Mouse (Mus musculus) adrenal gland, postnatal 4 days (tissue): Measurements from ENCODE around the gene Lzic. TPM values are rescaled to one million over a fixed set of nuclear protein-coding genes. Genes with fewer than 3 reads are reported as not detected.
A peak's percentile ranks its signal among the peaks of the same experiment; 100 is the strongest.

Experiments used
- DNase-seq, 2 experiments: peaks; one replicate each; pipeline ENCODE4 v3.0.0; 2021 to 2022; ENCODE audit warnings: low spot score in 2 of 2, mixed read lengths in 2 of 2
- total RNA-seq, 2 experiments: library from RNA; stranded (reverse); gene quantifications; 2 replicates each; pipeline ENCODE4 v1.2.3; 2021

The Lzic gene
- total RNA-seq, 2 experiments from 2014 or later, result 35.3 to 37.4 TPM

DNA sequence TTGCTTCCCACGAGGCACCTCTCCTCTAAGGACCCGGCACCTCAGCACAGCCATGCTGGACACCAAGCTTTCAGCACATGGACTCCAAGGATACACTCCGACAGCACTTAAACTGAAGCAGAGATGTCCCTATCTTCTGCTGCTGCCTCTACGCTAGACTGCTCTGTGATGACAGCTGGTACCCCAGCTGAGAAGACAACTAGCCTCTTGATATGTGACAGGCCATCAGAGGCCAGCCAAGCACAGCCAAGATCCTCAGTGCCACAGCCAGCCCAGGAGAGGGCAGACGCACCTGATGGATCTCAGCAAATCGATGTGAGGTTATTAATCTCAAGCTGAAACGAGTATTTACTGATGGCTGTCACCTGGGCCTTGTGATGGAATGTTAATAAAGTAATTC lies 9.9 kb upstream of the Lzic start:
- no peak for DNase-seq

DNA sequence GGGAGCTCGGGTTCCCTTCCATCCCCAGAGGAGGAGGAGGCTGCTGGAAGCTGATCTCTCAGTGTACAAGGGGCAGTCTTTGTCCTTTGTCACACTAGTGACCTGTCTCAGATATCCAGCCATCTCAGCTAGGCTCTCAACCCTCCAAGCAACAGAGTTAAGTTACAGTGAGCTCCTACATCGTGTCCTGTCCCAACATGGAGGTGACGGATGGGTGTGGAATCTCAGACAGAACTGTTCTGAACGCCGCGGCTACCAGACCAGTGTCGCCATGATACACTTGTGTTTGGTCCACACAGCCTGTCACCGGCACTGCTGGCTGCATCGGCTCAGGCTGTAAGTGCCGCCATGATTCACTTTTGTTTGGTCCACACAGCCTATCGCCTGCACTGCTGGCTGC lies 8.0 kb upstream of the Lzic start, which contains the start of gene Tmem274:
Gene Tmem274, plus strand, starts transcription at position 301 of the 400 bp plus-strand sequence.
- DNase-seq, result no peak

DNA sequence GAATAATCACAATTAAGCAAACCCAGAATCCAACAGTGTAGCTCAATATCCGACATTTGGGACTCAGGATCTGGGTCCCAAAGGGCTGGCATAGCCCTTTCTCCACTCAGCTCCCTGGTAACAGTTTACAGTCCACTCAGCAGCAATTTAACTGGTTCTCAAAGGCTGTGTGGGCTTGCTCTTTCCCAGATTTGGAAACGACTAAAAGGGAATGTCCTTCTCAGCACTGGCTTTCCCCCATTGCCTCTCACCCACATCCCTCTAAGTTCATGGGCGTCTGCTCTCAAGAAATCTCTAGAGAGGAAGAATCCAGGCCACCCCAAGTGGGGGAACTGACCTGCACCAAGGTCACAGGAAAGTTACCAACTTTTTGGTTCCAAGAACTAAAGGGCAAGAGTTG lies 463 bp upstream of the Lzic start:
- peak in 1 of 2 experiments; percentile 11 for DNase-seq

DNA sequence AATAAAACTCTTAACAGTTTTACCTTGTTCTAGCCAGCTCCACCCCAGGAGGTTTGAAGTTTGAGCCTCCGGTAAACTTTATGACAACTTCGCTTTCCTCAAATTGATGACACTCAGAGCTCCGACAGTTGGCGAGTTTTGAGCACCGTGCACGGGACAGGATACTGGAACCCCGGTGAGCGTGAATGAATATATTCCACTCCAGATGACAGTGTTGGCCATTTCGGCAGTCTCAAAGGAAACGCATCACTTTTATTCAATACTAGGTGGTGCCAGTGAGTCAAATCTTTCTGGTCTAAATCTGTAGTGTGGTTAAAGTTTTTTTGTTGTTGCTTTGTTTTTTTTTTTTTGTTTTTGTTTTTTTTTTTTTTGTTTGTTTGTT lies 787 bp downstream of the Lzic start:
- no peak for DNase-seq

DNA sequence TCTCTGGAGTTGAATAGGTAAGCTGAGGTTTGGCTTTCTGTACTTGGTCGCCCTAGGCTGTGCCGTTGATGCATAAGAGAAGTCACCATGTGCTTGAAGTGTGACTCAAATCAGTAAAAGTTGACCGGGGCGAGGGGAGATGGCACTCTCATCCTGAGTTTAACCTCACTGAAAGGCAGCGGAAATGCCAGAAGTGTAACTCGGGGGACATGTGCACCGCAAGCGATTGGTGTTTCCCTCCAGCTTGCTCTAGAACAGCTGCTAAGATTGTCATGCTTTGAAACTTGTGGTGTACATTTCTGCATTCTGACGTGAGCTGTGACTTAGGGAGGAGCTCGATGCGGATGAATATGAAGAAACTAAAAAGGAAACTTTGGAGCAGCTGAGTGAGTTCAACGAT lies 2.7 kb downstream of the Lzic start:
- no peak for DNase-seq

DNA sequence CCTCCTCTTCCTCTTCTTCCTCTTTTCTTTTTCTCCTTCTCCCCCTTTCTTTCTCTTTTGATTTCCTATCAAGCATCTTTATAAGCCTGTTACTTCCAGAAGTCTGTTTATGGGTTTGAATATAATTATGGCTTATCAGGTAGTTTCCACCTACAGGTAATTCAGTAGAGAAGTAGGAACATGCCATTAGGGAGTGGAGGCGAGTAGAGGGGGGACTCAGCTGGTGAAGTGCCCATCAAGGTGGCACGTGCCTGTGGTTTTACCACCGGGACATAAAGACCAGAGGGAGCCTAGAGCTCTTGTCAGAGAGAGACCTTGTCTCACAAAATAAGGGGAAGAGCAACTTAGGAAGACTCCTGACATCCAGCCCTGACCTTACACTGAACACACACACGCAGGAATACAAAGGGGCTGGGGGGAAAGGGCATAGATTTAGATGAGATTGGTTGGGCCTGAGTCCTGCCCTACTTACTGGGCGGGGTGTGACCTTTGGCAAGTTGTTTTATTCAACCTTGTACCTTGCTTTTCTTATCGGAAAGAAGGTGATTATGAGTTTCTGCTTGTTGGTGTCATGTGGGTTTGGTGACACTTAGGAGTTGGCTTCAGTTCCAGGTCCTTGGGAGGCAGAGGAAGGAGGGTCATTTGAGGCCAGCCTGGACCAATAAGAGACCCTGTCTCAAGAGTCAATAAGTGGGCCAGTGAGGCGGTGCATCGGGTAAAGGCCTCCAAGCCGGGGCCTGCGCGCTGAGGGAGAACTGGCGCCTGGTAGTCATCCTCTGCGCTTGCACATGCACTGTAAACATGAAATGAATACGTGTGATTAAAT lies 4.6 kb downstream of the Lzic start:
- DNase-seq, result no peak

DNA sequence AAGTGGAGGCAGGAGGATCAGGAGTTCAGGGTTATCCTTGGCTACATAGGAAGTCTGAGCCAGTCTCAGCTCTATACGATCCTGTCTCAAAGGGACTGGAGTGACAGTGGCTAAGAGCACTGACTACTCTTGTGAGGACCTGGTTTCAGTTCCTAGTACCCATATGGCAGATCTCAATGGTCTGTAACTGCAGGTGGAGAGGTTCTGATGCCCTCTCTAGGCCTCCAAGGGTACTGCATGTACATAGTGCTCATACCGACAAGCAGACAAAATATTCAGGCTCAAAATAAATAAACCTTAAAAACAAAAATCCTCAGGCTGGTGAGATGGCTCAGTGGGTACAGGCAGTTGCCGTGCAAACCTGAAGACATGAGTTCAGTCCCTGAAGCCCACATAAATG lies 6.1 kb downstream of the Lzic start:
- DNase-seq, result no peak

DNA sequence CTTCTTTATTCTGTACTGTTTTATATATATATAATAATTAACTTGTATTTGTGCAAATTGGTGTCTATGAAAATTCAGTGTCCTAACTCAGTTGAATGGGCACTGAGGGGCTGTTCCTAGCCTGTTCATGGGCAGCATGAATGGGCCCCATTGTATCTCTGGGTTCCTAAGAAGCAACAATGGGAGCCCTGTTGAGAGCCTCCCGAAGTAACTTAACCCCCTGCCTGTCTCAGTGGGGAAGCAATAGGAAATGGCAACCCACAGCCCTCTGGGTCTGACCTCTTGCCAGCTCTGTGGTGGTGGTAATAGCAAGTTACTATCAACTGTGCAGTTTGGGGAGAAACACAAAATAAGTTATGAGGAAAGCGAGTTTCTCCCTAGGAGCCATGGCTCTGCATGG lies 11.6 kb downstream of the Lzic start:
- DNase-seq, result no peak

DNA sequence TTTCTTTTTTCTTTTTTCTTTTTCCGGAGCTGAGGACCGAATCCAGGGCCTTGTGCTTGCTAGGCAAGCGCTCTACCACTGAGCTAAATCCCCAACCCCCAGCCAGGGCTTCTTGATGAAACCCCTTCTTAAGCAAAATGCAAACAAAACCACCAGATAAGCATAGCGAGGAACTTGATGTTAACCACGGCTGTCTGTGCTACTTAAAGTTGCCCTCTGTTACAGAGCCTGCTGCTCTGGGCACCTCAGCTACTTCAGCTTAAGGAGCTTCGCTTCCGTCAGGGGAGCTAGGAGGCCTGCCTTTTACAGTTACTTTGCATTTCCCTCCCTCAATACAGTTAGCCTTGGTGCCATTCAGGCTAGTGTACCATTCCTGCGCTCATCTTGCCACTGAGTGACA lies 13.9 kb downstream of the Lzic start:
- DNase-seq, result no peak

DNA sequence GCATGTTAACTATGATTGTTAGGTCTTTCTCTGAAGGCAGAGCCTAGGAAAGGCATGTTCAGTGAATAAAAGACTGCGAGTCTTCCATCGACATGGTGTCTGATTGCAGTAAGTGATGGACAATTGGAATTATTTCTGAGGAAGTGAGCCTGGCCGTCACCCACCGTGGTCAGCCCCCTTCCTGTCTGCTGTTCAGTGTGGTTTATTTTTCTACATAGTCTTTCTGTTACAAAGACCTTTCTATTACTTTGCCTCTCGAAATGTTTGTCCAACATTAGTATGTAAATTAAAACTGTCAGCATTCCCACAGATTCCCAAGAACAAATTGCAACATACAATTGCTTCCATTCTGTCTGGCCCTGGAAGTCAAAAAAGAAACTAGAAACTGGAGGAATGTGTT lies 14.8 kb downstream of the Lzic start:
- no peak for DNase-seq

DNA sequence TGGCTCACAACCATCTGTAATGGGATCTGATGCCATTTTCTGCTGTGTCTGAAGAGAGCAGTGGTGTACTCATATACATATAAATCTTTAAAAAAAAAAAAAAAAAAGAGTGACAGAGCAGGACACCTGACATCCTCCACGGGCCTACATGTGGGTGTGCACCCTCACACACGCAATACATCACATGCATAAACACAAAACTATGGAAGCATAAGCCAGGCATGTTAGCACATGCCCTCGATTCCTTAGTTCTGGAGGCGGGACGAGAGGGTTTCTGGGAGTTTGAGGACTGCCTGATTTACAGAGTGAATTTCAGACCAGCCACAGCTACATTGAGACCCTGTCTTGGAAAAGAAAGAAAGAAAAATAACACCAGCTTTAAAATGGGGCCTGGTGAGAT lies 19.3 kb downstream of the Lzic start:
- DNase-seq, result no peak

DNA sequence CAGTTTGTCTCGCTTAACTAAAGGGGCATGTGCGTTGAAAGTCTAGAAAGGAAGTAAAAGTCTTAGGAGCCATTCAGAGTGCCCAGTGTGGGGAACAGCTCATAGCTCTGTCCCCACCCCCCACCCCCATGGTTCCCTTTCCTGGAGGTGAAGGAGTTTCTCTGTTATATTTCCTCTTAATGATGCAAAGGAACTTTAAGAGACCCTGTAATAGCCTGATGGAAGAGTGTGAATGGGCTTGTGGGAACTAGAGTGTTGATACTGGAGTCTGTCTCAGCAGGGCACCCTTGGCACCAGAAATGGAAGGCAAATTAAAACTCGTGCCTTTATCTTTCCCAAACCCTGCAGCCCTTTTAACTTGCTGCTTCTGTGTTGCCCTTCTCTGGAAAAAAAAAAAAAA lies 19.8 kb downstream of the Lzic start:
- no peak for DNase-seq

DNA sequence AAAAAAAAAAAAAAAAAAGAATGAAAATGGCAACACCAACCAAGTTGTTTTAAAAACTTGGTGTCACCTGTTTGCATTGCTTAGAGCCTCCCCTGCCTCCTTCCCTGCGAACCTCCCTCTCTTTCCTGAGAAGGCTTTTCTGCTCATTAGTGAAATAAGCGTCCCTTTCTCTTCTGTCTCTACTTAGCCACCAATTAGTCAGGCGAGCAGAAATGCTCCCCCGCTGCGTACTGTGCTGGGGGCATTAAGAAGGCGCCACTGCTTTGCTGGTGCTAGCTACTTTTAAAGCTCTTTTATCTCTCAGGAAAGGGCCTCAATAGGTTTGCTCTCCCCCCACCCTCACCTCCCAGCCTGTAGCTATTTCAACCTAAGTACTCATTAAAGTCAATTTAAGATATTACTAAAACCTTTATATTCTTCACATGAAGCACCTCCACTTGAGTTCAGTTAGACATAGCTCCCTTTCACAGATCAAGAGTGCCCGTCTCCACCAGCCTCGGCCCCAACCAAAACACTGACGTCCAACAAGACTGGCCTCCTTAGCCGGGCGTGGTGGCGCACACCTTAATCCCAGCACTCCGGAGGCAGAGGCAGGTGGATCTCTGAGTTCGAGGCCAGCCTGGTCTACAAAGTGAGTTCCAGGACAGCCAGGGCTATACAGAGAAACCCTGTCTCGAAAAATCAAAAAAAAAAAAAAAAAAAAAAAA lies 20.4 kb downstream of the Lzic start:
- no peak for DNase-seq

DNA sequence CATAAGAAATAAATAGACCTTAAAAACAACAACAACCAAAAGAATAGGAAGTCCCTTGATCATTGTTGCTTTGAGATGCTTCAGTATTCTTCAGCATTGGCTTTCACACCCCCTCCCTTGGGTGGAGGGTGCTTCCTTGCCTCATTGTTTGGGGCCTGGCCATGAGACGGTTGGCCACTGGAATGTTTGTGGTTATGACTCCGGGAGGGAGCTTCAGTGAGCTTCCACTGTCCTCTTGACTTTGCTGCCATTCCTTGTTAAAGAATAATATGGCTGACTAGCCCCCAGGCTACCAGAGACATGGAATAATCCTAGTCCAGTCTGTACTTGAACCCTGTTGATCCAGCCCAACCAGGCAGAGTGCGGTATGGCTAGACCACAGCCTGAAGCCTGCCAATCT lies 21.9 kb downstream of the Lzic start:
- DNase-seq, result no peak

DNA sequence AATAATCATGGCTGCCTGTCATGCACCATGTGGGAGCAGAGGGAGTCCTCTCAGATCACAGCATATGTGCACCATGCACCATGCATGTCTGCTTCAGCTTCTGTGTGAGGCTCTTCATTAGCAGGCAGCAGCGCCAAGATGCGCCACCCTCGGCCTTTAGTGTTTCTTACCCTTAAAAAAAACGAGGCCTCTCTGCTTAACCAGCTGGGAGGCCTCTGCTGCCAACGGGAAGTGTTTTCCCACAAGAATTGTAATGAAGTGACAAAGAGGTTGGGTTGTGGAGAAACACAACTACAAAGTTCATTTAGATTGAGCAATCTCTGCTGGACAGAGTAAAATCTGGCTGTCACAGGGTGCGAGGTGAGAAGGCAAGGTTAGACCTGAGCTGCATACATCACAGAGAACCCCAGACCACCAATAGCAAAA lies 26.2 kb downstream of the Lzic start:
- no peak for DNase-seq

DNA sequence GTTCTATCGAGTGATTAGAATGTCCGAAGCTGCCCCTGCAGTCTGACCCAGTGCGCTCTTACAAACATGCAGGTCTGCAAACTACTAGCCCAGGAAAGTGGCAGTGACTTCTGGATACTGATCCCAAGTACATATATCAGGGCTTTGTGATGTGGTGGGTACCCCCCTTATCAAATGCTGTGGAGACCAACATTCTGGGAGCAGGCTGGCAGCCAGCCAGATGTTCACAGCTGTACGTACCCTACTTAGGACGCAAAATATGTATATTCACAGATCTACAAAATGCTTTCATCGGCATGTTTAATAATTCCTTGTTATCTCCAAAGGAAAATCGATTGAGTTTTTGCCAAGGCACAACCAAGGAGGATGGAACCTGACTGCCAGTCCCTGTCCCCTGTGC lies 27.0 kb downstream of the Lzic start:
- DNase-seq, result no peak

DNA sequence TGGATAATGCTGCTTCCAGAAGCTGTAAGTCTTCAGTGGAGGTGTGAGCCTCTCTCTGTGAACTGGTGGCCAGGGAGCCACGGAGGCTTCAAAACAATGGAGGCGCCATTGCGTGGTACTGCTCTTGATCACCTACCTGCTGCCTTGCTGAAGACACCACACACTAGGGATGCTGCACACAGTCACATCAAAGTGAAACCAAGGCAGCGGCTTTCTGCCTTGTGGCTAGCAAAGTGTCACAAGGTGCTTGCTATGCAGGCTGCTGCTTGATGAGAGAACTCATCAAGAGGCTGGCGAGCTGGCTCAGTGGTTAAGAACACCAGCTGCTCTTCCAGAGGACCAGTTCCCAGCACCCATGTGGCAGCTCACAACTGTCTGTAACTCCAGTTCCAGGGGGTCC lies 30.7 kb downstream of the Lzic start:
- no peak for DNase-seq

DNA sequence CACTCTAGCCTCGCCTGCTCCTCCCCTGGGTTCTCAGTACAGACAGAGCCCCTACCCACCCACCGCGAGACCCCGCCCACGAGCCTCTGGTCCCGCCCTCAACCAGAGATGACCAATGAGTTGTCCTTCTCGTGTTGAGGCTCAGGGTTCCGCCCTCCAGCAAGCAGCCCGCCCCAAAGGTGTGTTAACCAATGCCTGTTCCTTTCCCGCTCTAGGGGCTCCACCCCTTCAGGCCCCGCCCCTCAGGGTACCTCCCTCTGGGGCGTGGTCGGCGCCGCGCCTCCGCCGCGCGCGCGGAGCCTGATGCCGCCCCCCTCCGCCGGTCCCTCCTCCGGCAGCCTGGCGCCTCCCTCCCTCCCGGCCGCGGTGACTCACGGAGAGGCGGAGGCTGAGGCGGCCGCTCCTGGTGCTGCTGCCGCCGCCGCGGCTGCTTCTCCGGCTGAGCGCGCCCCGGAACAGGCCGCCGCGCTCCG lies 32.9 kb downstream of the Lzic start, which contains the start of gene Ctnnbip1:
Gene Ctnnbip1, plus strand, starts transcription at position 369 of the 473 bp plus-strand sequence.
- DNase-seq, result peak; percentile 90 to 95

DNA sequence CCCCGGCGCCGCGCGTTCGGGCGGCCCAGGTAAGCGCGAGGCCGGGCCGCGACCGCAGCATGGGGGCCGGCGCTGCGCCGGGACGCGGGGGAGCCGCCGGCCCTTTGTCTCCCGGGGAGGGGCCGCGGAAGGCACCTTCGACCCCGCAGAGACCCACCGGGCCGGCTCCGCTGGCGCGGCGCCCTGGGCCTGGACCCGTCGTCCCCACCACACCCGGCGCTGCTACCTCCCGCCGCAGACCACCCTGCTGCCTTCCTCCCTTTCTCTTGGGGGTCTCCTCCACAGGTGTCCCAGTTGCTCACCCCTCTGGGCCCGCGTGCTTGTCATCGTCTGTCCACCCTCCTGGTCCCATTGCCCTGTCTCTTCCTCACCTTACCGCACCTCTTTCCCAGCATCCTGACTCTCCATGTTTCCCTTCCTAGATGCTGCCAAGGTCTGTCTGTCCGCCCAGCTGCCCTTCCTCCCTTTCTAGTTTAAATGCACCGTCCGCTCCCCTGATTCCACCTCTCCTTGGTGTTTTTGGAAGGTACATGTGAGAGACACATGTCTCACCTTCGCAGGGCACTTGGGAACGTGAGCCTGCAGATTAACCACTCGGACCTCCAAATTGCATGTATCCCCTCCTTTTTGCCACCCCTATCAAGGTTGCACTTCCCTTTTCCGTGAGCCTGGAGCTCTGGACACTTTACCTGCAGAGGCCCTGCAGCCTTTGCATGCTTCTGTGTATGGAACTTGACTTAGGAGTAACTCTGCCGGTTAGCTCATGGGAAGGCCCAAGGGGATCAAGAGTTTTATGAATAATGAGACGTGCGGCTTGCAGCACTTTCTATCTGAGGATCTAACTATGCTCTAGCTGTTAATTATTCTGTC lies 33.6 kb downstream of the Lzic start:
- DNase-seq, result no peak

DNA sequence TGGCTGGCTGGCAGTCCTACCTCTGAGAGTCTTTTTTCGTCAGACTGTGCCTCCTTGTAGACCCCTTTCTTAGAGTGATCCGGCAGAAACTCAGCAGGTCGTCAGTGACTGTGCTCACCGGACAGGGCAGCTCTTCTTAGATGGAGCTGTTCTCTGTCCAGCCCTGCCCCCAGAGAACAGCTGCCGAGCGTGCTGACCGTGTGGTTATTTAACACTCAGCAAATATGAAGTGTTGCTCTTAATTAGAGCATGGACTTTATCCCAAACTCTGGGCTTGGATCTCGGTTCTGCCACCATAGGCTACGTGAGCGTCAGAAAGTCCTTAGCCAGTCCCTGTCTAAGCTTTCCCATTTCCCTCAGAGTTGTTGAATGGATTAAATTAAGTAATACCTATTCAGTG lies 36.2 kb downstream of the Lzic start:
- no peak for DNase-seq

DNA sequence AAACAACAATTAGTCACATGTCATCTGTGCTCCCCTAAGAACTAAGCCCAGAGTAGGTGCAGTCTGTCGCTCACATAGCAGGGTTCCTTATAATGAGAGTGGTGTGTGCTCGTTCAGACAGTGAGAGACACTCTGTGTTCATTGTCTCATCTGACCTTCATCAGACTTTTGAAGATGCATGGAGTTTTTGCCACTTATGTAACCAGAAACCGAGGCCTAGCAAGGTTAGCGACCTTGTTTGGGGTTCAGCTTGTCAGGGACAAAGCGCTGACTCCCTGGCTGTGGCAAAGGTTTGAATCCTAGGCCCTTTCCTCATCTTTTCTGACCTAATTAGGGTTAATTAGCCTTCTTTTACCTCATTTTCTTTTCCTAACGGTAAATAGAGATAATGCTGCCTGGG lies 38.9 kb downstream of the Lzic start:
- DNase-seq, result no peak

DNA sequence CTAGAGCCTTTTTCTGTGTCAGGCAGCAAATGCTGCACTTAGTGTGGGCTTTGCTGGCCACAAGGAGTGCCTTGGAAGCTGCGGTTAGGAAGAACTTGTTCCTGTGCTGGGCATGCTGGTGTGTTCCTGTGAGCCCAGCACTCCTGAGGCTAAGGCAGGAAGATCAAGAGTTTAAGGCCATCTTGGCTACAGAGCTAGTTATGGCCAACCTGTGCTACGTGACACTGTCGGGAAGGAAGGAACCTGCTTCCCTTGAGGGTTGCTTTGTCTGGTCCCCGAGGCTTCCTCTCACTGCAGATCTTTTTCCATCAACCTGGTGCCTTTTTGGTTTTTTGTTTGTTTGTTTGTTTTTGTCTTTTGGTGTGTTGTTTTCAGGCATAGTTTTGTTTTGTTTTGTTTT lies 40.1 kb downstream of the Lzic start:
- DNase-seq, result no peak
